Comparison of ENCODE assay signal across 9 mouse cellular contexts in the genomic region with DNA sequence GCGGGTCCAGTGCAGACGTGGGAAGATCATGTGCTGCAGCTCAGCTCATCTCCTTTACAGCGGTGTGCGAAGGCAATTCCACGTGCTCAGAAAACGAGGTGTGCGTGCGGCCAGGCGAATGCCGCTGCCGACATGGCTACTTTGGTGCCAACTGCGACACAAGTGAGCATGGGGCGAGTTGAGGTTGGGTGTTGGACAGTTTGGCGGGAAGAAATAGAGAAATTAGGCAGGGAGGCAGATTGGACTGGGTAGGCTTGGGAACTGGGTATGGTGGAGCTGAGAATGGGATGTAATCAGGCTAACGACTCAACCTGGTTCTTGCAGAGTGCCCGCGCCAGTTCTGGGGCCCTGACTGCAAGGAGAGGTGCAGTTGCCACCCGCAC. TPM values are rescaled to one million over a fixed set of nuclear protein-coding genes. Genes with fewer than 3 reads are reported as not detected.
DNase-seq lines count a peak whose midpoint lies in the region; ATAC-seq and TF ChIP-seq lines count a peak whose summit lies in the region.
"Had no signal": no experiment of that assay in that cellular context is flagged by ENCODE, and none has a peak within 500 bp of the region (broad histone marks: within the 10 kb centered on the region; RNA-seq: fewer than 3 reads in every experiment).

No protein-coding gene starts in this region.

- H3K27ac ChIP-seq in gastrocnemius, adult 2 months = no peak overlapping the region
- no peak overlapping the region for H3K27ac ChIP-seq in limb, embryonic 15.5 days
- no peak overlapping the region for H3K27ac ChIP-seq in stomach, embryonic 16.5 days (ENCODE audit: low read length)
- H3K27ac ChIP-seq: macrophage had no signal

- intact Hi-C loops in gastrocnemius, adult 2 months (cut with DNase I) = no loop called here

- H3K4me1 ChIP-seq in megakaryocyte, embryonic 14.5 days = peaks cover 56% of the 10 kb centered on the region
- peaks cover 95% of the 10 kb centered on the region for H3K4me1 ChIP-seq in limb, embryonic 15.5 days
- H3K4me1 ChIP-seq in stomach, embryonic 16.5 days (ENCODE audit: control insufficient read depth, insufficient read depth, low read length) = peaks cover 64% of the 10 kb centered on the region

- ATAC-seq in megakaryocyte, adult 5-6 weeks (ENCODE audit: poor library complexity, severe bottlenecking) = no peak
- no peak for ATAC-seq in limb, embryonic 15.5 days (ENCODE audit: insufficient number of reproducible peaks, low FRiP score, low TSS enrichment, low read depth)
- no peak for ATAC-seq in stomach, embryonic 16.5 days (ENCODE audit: insufficient read depth, low FRiP score)

- H3K4me3 ChIP-seq in gastrocnemius, adult 2 months = peak overlapping the region; percentile 60
- H3K4me3 ChIP-seq in megakaryocyte, embryonic 14.5 days (replicated peaks) = peak overlapping the region; percentile 91
- H3K4me3 ChIP-seq in limb, embryonic 15.5 days = peak overlapping the region; percentile 32
- H3K4me3 ChIP-seq in stomach, embryonic 16.5 days (replicated peaks; ENCODE audit: low read length) = peak overlapping the region; percentile 36

- H3K36me3 ChIP-seq in megakaryocyte, embryonic 14.5 days (replicated peaks; ENCODE audit: low read length) = no peaks in the 10 kb centered on the region
- H3K36me3 ChIP-seq in limb, embryonic 15.5 days = peaks cover 31% of the 10 kb centered on the region
- H3K36me3 ChIP-seq in stomach, embryonic 16.5 days (ENCODE audit: control insufficient read depth, insufficient read depth, low read length) = 0 out of 2 replicates have a peak, but pooled peaks cover 4% of the 10 kb centered on the region

- WGBS in limb, embryonic 15.5 days = 18% methylated on average over 18 of the region's 18 CpGs
- WGBS in stomach, embryonic 16.5 days = 46% methylated on average over 18 of the region's 18 CpGs

- TF ChIP-seq CTCF in gastrocnemius, adult 2 months (IDR thresholded peaks at IDR 0.05) = no peak

- H3K27me3 ChIP-seq in megakaryocyte, embryonic 14.5 days (replicated peaks) = peaks cover 99% of the 10 kb centered on the region
- peaks cover 25% of the 10 kb centered on the region for H3K27me3 ChIP-seq in limb, embryonic 15.5 days
- H3K27me3 ChIP-seq in stomach, embryonic 16.5 days (ENCODE audit: control insufficient read depth, insufficient read depth, low read length) = peaks cover 43% of the 10 kb centered on the region

- DNase-seq in gastrocnemius, adult 2 months = no peak
- DNase-seq in gastrocnemius, adult 8-10 months (ENCODE audit: low spot score in 2 of 2) = no peak
- no peak for DNase-seq in left cerebral cortex, adult 18-20 months (ENCODE audit: low spot score in 2 of 2)
- no peak for DNase-seq in right cerebral cortex, postnatal 36 days (ENCODE audit: low spot score in 2 of 2)

- H3K9ac ChIP-seq in limb, embryonic 15.5 days = no peak overlapping the region
- peak overlapping the region; percentile 26; the same call in 1 of the 2 replicates for H3K9ac ChIP-seq in stomach, embryonic 16.5 days (ENCODE audit: low read length)

- H3K9me3 ChIP-seq in megakaryocyte, embryonic 14.5 days = no peaks in the 10 kb centered on the region; the same call in 1 of the 2 replicates
- no peaks in the 10 kb centered on the region for H3K9me3 ChIP-seq in limb, embryonic 15.5 days
- no peaks in the 10 kb centered on the region for H3K9me3 ChIP-seq in stomach, embryonic 16.5 days (replicated peaks; ENCODE audit: control insufficient read depth, low read length)

- peak overlapping the region; percentile 52 for H3K4me2 ChIP-seq in limb, embryonic 15.5 days
- H3K4me2 ChIP-seq in stomach, embryonic 16.5 days (ENCODE audit: low read depth, low read length) = peak overlapping the region; percentile 52

RNA-seq across cellular contexts. Expression of gene Scarf2, which starts 5.4 kb away (rescaled TPM):
- total RNA-seq in gastrocnemius, adult 2 months (2021) = 1 to 10 TPM; 3.6 to 5.2 TPM
- total RNA-seq in gastrocnemius, adult 8-10 months (2022) = 1 to 10 TPM; 1.1 to 3.3 (median 2.4) TPM
- 0.79 and 1.7 TPM in 2 replicates for polyA plus RNA-seq in megakaryocyte, embryonic 14.5 days (2012; ENCODE audit: insufficient read depth, low replicate concordance)
- 0.07 TPM in 1 of 2 replicates, not detected in the other for total RNA-seq in megakaryocyte, adult 5-6 weeks (2015)
- not detected in 2 replicates for total RNA-seq in megakaryocyte, adult 5-6 weeks (2017)
- polyA plus RNA-seq in limb, embryonic 15.5 days (2015; fragmentation: Nextera tagmentation; extraction: Ambion mirVana) = 25.0 and 32.4 TPM in 2 replicates
- polyA plus RNA-seq in stomach, embryonic 16.5 days (2015; fragmentation: Nextera tagmentation; extraction: Ambion mirVana) = 4.8 and 7.3 TPM in 2 replicates
- 1 to 10 TPM; 3.5 to 3.6 TPM for total RNA-seq in left cerebral cortex, adult 18-20 months (2021)

RNA-seq across cellular contexts. Expression of gene B830017H08Rik, which starts 30.5 kb away (rescaled TPM):
- total RNA-seq in gastrocnemius, adult 2 months (2021) = not detected
- total RNA-seq in gastrocnemius, adult 8-10 months (2022) = not detected
- 0.13 TPM in 1 of 2 replicates, not detected in the other for polyA plus RNA-seq in megakaryocyte, embryonic 14.5 days (2012; ENCODE audit: insufficient read depth, low replicate concordance)
- total RNA-seq in megakaryocyte, adult 5-6 weeks (2015) = not detected in 2 replicates
- not detected in 2 replicates for total RNA-seq in megakaryocyte, adult 5-6 weeks (2017)
- 0.17 TPM in 1 of 2 replicates, not detected in the other for polyA plus RNA-seq in limb, embryonic 15.5 days (2015; fragmentation: Nextera tagmentation; extraction: Ambion mirVana)
- not detected in 2 replicates for polyA plus RNA-seq in stomach, embryonic 16.5 days (2015; fragmentation: Nextera tagmentation; extraction: Ambion mirVana)
- 1 to 10 TPM; 2.9 to 3.6 TPM for total RNA-seq in left cerebral cortex, adult 18-20 months (2021)
- polyA plus RNA-seq: macrophage had no signal

RNA-seq across cellular contexts. Expression of gene Car15, which starts 35.7 kb away (rescaled TPM):
- total RNA-seq in gastrocnemius, adult 2 months (2021) = 1 to 10 TPM; 1.3 to 2.1 TPM
- 1 to 10 TPM in 2 of 4 experiments, under 1 TPM in 2; 0.46 to 1.1 (median 0.81) TPM for total RNA-seq in gastrocnemius, adult 8-10 months (2022)
- polyA plus RNA-seq in megakaryocyte, embryonic 14.5 days (2012; ENCODE audit: insufficient read depth, low replicate concordance) = 3.2 TPM in 1 of 2 replicates, not detected in the other
- total RNA-seq in megakaryocyte, adult 5-6 weeks (2015) = 4.1 and 6.1 TPM in 2 replicates
- total RNA-seq in megakaryocyte, adult 5-6 weeks (2017) = 1.7 and 2.3 TPM in 2 replicates
- 2.2 and 3.4 TPM in 2 replicates for polyA plus RNA-seq in limb, embryonic 15.5 days (2015; fragmentation: Nextera tagmentation; extraction: Ambion mirVana)
- polyA plus RNA-seq in stomach, embryonic 16.5 days (2015; fragmentation: Nextera tagmentation; extraction: Ambion mirVana) = 2.4 and 3.7 TPM in 2 replicates
- 1 to 10 TPM; 8.9 to 9.1 TPM for total RNA-seq in left cerebral cortex, adult 18-20 months (2021)

RNA-seq across cellular contexts. Expression of gene Klhl22, which starts 43.0 kb away (rescaled TPM):
- 10 to 100 TPM; 20.5 to 23.6 TPM for total RNA-seq in gastrocnemius, adult 2 months (2021)
- total RNA-seq in gastrocnemius, adult 8-10 months (2022) = 10 to 100 TPM; 20.1 to 30.6 (median 25.4) TPM
- polyA plus RNA-seq in megakaryocyte, embryonic 14.5 days (2012; ENCODE audit: insufficient read depth, low replicate concordance) = 0.65 and 4.0 TPM in 2 replicates
- total RNA-seq in megakaryocyte, adult 5-6 weeks (2015) = 5.0 and 6.9 TPM in 2 replicates
- total RNA-seq in megakaryocyte, adult 5-6 weeks (2017) = 7.0 and 8.3 TPM in 2 replicates
- polyA plus RNA-seq in limb, embryonic 15.5 days (2015; fragmentation: Nextera tagmentation; extraction: Ambion mirVana) = 83.9 and 88.5 TPM in 2 replicates
- 56.7 and 57.7 TPM in 2 replicates for polyA plus RNA-seq in stomach, embryonic 16.5 days (2015; fragmentation: Nextera tagmentation; extraction: Ambion mirVana)
- total RNA-seq in left cerebral cortex, adult 18-20 months (2021) = 100 to 1,000 TPM in 1 of 2 experiments, 10 to 100 TPM in 1; 96.9 to 103 TPM

Comparison
In these comparisons a context has a peak if more than half of its experiments do, and no peak if none do; other contexts are left out.
1. H3K4me3 ChIP-seq: peak in every context shown above with its lines; median percentile 91 in megakaryocyte, embryonic 14.5 days; 60 in gastrocnemius, adult 2 months; 36 in stomach, embryonic 16.5 days; 32 in limb, embryonic 15.5 days.